Mouse (Mus musculus) lung, embryonic 15.5 days (tissue): ENCODE results near the gene Zfp747. TPM values are rescaled to one million over a fixed set of nuclear protein-coding genes. Genes with fewer than 3 reads are reported as not detected.
A peak's percentile ranks its signal among the peaks of the same experiment; 100 is the strongest.
"Not testable (repeated sequence)": the region's sequence is repeated elsewhere in the genome, so short reads cannot be mapped to it uniquely, and the experiment has no call there.

Source experiments
- ATAC-seq: fragments of 200-750 bp; cut with Nextera tagmentation; 2 replicates; pipeline ENCODE4 v1.8.0; 2017; ENCODE audit warnings: moderate number of reproducible peaks, borderline replicate concordance; ENCODE audit not compliant: low FRiP score, low TSS enrichment; ENCODE audit errors: extremely low read depth
- H3K27ac ChIP-seq: fragments of 300-500 bp; sonication (generic); 2 replicates; pipeline ENCODE4 v1.5.1; 2015; ENCODE audit warnings: moderate library complexity, mild to moderate bottlenecking, inconsistent platforms
- H3K27me3 ChIP-seq: fragments of 300-500 bp; sonication (generic); 2 replicates; pipeline ENCODE4 v1.6.1; 2015; ENCODE audit warnings: inconsistent platforms
- H3K36me3 ChIP-seq: fragments of 300-500 bp; sonication (generic); 2 replicates; pipeline ENCODE4 v1.6.1; 2015; ENCODE audit warnings: inconsistent platforms
- H3K4me1 ChIP-seq: fragments of 300-500 bp; sonication (generic); 2 replicates; pipeline ENCODE4 v1.6.1; 2015; ENCODE audit warnings: inconsistent platforms
- H3K4me2 ChIP-seq: fragments of 300-500 bp; sonication (generic); 2 replicates; pipeline ENCODE4 v1.6.1; 2015; ENCODE audit warnings: inconsistent platforms, mild to moderate bottlenecking, moderate library complexity
- H3K4me3 ChIP-seq: fragments of 300-500 bp; sonication (generic); 2 replicates; pipeline ENCODE4 v1.5.1; 2015; ENCODE audit warnings: mild to moderate bottlenecking, inconsistent platforms
- H3K9ac ChIP-seq: fragments of 300-500 bp; sonication (generic); 2 replicates; pipeline ENCODE4 v1.6.1; 2015; ENCODE audit warnings: inconsistent platforms
- H3K9me3 ChIP-seq: fragments of 300-500 bp; sonication (generic); 2 replicates; pipeline ENCODE4 v1.6.1; 2016; ENCODE audit warnings: inconsistent platforms
- WGBS: fragments of 180-500 bp; shearing (Covaris S2); methylation state at CpG from one replicate; pipeline ENCODE4 v1.1.7; 2015; 5-methylcytosine and 5-hydroxymethylcytosine counted together
- polyA plus RNA-seq: library from polyadenylated mRNA; unstranded; fragments of >200 nt; fragmentation: Nextera tagmentation; extraction: Ambion mirVana; gene quantifications from 2 replicates; pipeline ENCODE4 v1.2.1, GENCODE M21; 2015

Gene Zfp747
- polyA plus RNA-seq: 9.5 TPM in 2 replicates

- H3K36me3 ChIP-seq, H3K4me1 ChIP-seq, H3K9me3 ChIP-seq, H3K27me3 ChIP-seq: not testable (repeated sequence)
- Histone ChIP-seq H3K9ac (peak within 1 kb of the TSS; percentile 80), H3K4me2 (peak within 1 kb of the TSS; percentile 72), H3K4me3 (peak within 1 kb of the TSS; percentile 69), H3K27ac (peak within 1 kb of the TSS; percentile 78)
- WGBS: under 1% methylated on average over 49 of the region's 49 CpGs
- ATAC-seq: peak; percentile 93
Observed at GRCm38 (mm10) chr7:127375271-127376245, at the start of gene Zfp747. Gene Zfp747 (minus strand): TSS chr7:127376050.

- 87% methylated on average over 3 of the region's 3 CpGs for whole genome bisulfite sequencing
- H3K4me1 ChIP-seq: peaks cover 12% of the 10 kb centered on the region
- ATAC-seq: no peak
Observed at GRCm38 (mm10) chr7:127425291-127425690, 49.4 kb upstream of the Zfp747 start.

GRCm38 (mm10) chr7:127422247-127422646, 46.4 kb upstream of the Zfp747 start:
- no peak overlapping the region for H3K27ac ChIP-seq
- H3K4me2 ChIP-seq: peak overlapping the region; percentile 92
- H3K27me3 ChIP-seq: peaks cover 5% of the 10 kb centered on the region; the same call in 1 of the 2 replicates
- H3K36me3 ChIP-seq: peaks cover 9% of the 10 kb centered on the region; the same call in 1 of the 2 replicates
- no peaks in the 10 kb centered on the region for H3K9me3 ChIP-seq
- peak overlapping the region; percentile 85 for H3K9ac ChIP-seq
- H3K4me1 ChIP-seq: peaks cover 12% of the 10 kb centered on the region
- WGBS: 0% methylated on average over 15 of the region's 15 CpGs
- peak overlapping the region; percentile 82 for H3K4me3 ChIP-seq
- no peak for ATAC-seq

More at GRCm38 (mm10) chr7:127425291-127425690, 49.4 kb upstream of the Zfp747 start:
- Histone ChIP-seq H3K27ac (no peak overlapping the region), H3K9me3 (no peaks in the 10 kb centered on the region), H3K4me3 (no peak overlapping the region), H3K9ac (no peak overlapping the region), H3K36me3 (no peaks in the 10 kb centered on the region), H3K27me3 (peaks cover 5% of the 10 kb centered on the region; the same call in 1 of the 2 replicates), H3K4me2 (no peak overlapping the region)

- Histone ChIP-seq H3K9ac (peak within 1 kb of the TSS; percentile 85), H3K27me3 (peaks cover 5% of the 10 kb centered on the region; the same call in 1 of the 2 replicates), H3K9me3 (no peaks in the 10 kb centered on the region), H3K36me3 (peaks cover 9% of the 10 kb centered on the region; the same call in 1 of the 2 replicates), H3K4me1 (peaks cover 12% of the 10 kb centered on the region), H3K4me2 (peak within 1 kb of the TSS; percentile 92), H3K4me3 (peak within 1 kb of the TSS; percentile 82), H3K27ac (peak within 1 kb of the TSS; percentile 56; the same call in 1 of the 2 replicates)
- WGBS: under 1% methylated on average over 48 of the region's 48 CpGs
- ATAC-seq: peak; percentile 95
Observed at GRCm38 (mm10) chr7:127421388-127422191, 45.7 kb upstream of the Zfp747 start, which contains the start of gene Zfp688. Gene Zfp688 (minus strand): TSS chr7:127422068.

GRCm38 (mm10) chr7:127411418-127411817, 35.6 kb upstream of the Zfp747 start:
- no peaks in the 10 kb centered on the region for H3K27me3 ChIP-seq
- H3K9me3 ChIP-seq: no peaks in the 10 kb centered on the region
- no peak for ATAC-seq
- no peak overlapping the region for H3K27ac ChIP-seq
- no peaks in the 10 kb centered on the region for H3K36me3 ChIP-seq
- no peaks in the 10 kb centered on the region; the same call in 1 of the 2 replicates for H3K4me1 ChIP-seq
- H3K4me2 ChIP-seq: no peak overlapping the region
- whole genome bisulfite sequencing: 58% methylated on average over 2 of the region's 2 CpGs
- H3K4me3 ChIP-seq: no peak overlapping the region
- no peak overlapping the region for H3K9ac ChIP-seq

GRCm38 (mm10) chr7:127406002-127406987, 30.4 kb upstream of the Zfp747 start, which contains the start of gene Zfp764:
Gene Zfp764 (minus strand): TSS chr7:127406822.
- not testable (repeated sequence) for H3K9me3 ChIP-seq
- peak within 1 kb of the TSS; percentile 79 for H3K9ac ChIP-seq
- WGBS: 3% methylated on average over 40 of the region's 40 CpGs

GRCm38 (mm10) chr7:127404101-127404500, 28.3 kb upstream of the Zfp747 start:
- not testable (repeated sequence) for H3K9me3 ChIP-seq, H3K27me3 ChIP-seq, H3K27ac ChIP-seq, H3K4me1 ChIP-seq, H3K4me2 ChIP-seq, H3K4me3 ChIP-seq, ATAC-seq, H3K9ac ChIP-seq, H3K36me3 ChIP-seq
- 94% methylated on average over 6 of the region's 6 CpGs for WGBS

More at GRCm38 (mm10) chr7:127406002-127406987, 30.4 kb upstream of the Zfp747 start, which contains the start of gene Zfp764:
- Histone ChIP-seq H3K4me3 (peak within 1 kb of the TSS; percentile 58), H3K27ac (peak within 1 kb of the TSS; percentile 69), H3K4me2 (peak within 1 kb of the TSS; percentile 95)
- H3K27me3 ChIP-seq, H3K36me3 ChIP-seq, H3K4me1 ChIP-seq: not testable (repeated sequence)
- ATAC-seq: peak; percentile 88

- no peak for ATAC-seq
- no peaks in the 10 kb centered on the region for H3K27me3 ChIP-seq
- H3K27ac ChIP-seq: no peak overlapping the region
- H3K9ac ChIP-seq: no peak overlapping the region
- WGBS: 46% methylated on average over 2 of the region's 2 CpGs
- H3K36me3 ChIP-seq: peaks cover 7% of the 10 kb centered on the region; the same call in 1 of the 2 replicates
- no peak overlapping the region for H3K4me3 ChIP-seq
- no peak overlapping the region for H3K4me2 ChIP-seq
- peaks cover 9% of the 10 kb centered on the region; the same call in 1 of the 2 replicates for H3K4me1 ChIP-seq
- no peaks in the 10 kb centered on the region for H3K9me3 ChIP-seq
Observed at GRCm38 (mm10) chr7:127402980-127403379, 27.1 kb upstream of the Zfp747 start.

GRCm38 (mm10) chr7:127400355-127400754, 24.5 kb upstream of the Zfp747 start:
- Histone ChIP-seq H3K27ac (no peak overlapping the region), H3K4me3 (no peak overlapping the region), H3K4me2 (no peak overlapping the region), H3K9ac (no peak overlapping the region), H3K4me1 (no peaks in the 10 kb centered on the region), H3K9me3 (no peaks in the 10 kb centered on the region), H3K27me3 (no peaks in the 10 kb centered on the region), H3K36me3 (peaks cover 7% of the 10 kb centered on the region; the same call in 1 of the 2 replicates)
- ATAC-seq: no peak
- WGBS: 56% methylated on average over 3 of the region's 3 CpGs

GRCm38 (mm10) chr7:127393944-127394333, 18.1 kb upstream of the Zfp747 start:
- ATAC-seq: no peak; the same call in 1 of the 2 replicates
- Histone ChIP-seq H3K4me1 (peaks cover 13% of the 10 kb centered on the region), H3K36me3 (peaks cover 7% of the 10 kb centered on the region; the same call in 1 of the 2 replicates), H3K27me3 (no peaks in the 10 kb centered on the region), H3K9ac (peak overlapping the region; percentile 49), H3K9me3 (no peaks in the 10 kb centered on the region), H3K4me3 (peak overlapping the region; percentile 66), H3K4me2 (peak overlapping the region; percentile 86), H3K27ac (peak overlapping the region; percentile 85; the same call in 1 of the 2 replicates)
- WGBS: 11% methylated on average over 7 of the region's 7 CpGs
